Mouse (Mus musculus): ENCODE measurements around the gene Sorbs1. TPM values are rescaled to one million over a fixed set of nuclear protein-coding genes. Genes with fewer than 3 reads are reported as not detected.

Sorbs1 gene
- total RNA-seq, 2 experiments from 2014 or later: 523 to 539 TPM

DNA sequence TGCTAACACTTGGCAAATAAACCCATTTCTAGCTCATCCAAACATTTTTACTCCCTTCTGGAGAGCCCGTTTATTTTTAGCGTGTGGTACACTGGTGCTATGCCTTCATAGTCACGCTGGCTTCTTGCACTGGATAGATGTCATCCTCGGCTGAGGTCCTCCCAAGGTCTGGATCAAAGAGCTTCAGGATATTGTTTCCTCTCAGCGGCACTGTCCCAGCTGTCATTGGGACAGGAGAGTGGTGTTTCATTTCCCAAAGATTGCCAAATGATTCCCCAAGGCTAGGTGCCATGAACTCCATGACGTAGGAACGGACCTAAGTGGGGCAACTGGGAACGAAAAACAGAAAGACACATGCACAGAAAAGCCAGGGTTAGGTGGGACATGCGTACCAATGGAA lies 225.2 kb downstream of the Sorbs1 start:
- intact Hi-C loops (cut with DNase I): no loop called here

DNA sequence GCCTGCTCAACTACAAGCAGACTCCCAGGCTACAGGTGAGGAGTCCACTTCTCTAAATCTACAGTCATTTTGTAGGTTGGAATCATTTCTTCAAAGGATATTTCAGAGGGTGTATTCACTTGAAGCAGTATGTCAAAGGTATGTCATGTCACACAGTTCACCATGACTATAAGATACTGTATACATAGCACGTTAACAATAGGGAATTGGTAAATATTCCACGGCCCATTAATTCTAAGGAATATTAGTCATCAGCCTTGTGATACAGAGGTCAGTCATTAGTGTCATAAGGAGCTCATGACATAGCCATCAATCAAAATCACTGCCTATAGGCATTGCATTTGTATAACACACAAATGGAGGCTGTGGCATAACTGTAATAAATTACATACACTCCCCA lies 228.9 kb downstream of the Sorbs1 start:
- DNase-seq: no peak

More for the DNA sequence above, 225.2 kb downstream of the Sorbs1 start:
- DNase-seq: no peak

DNA sequence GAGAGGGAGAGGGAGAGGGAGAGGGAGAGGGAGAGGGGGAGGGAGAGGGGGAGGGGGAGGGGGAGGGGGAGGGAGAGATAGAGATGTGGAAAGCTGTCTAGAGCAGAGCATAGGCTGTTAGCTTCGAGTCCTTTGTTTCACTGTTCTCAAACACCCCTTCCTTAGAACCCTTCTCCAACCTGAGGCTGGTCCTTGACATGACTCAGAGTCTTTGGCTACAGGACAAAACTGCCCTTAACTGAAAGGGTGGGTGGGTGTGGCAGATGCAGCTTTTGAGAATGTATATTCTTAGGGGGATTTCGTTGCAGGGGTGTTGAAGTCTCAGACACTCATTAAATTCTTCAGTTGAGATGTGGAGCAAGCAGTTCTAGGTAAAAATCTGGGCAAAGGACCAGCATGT lies 230.2 kb downstream of the Sorbs1 start:
- intact Hi-C loops (cut with DNase I): no loop called here

More for the DNA sequence above, 228.9 kb downstream of the Sorbs1 start:
- intact Hi-C loops (cut with DNase I): no loop called here

DNA sequence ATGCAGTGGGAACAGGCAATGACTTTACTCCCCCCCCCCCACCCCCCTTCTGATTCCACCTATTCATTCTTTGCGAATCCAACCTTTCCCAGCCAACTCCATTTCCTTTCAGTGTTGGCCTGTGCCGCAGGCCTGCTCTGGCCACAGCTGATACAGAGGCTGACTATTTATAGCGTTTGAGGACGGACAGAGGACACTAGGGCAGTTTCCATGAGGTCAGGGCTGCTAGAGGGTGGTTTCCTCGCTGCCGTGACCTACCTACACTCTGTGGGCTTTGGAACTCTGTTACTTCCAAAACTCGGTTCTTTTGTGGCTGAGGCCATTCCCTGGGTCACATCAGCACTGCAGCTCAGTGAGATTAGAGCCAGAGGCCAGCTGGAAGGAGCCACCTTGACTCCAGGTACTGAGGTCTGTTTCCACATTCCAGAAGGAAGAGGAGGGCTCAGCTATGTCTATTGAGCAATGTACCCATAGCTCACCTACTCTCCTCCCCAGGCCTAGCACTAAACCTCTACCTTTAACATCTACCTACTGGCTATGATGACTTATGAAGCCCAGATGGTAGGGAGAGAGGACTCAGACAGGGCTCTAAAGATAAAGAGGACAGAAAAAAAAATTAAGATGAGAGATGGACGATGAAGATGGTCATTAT lies 235.1 kb downstream of the Sorbs1 start:
- peak; percentile 45 for DNase-seq
- intact Hi-C loops (cut with DNase I): loop anchor here (5.0 kb wide), 1 partner anchor 36 kb away; no protein-coding TSS in a partner anchor

More for the DNA sequence above, 230.2 kb downstream of the Sorbs1 start:
- DNase-seq: no peak

DNA sequence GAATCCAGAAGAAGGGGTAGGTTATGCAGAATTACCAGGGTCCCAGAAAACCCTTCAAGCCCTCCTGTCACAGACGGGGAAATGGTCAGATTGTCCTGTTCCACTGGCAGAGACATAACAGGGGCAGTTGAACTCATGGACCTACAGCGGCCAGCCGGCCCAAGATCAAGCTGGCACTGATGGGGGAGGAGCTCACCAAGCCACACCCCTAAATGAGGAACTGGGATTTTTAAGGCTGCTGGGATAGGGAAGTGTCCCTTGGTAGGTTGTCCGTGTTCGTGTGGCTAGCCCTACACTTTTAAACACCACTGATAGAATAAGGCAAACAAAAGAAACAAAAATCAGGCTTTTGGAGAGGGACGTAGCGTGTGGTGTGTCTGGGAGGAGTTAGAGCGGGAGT lies 236.1 kb downstream of the Sorbs1 start:
- no peak for DNase-seq
- intact Hi-C loops (cut with DNase I): loop anchor here (5.0 kb wide), 1 partner anchor 35 kb away; no protein-coding TSS in a partner anchor

DNA sequence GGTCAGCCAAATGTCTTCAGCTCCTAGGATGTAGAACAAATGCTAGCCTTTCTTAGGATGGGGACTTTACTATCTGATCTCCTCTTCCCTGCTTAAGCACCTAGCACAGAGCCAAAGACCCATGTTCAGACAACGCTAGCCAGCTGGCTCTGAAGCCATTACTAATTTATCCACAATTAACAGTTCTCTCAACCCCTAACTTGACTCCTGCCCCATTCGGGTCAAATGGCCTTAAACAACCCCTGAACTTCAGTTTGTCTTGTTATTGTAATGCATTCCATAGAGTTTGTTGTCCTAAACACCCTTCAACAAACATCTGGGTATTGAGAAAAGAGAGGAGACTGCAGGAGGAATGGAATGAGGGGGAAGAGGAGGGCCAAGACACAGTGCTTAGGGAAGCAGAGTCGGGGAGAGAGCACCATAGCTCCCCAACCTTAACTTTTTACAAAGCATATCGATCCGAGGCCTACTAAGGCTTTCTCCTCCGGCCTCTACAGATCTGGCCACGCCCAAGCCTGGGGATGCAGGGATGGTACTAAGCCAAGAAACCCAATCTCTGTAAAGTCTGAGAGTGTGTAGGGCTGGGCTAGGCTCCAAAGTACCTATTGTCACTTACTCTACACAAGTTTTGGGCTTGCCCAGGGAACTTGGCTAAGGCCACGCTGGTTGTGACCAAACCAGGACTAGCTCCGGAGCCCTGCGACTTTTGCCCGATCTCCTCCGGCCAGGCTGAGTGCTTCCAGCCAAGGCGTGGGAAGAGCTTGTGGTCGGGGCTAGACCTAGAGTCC lies 238.0 kb downstream of the Sorbs1 start:
- DNase-seq: no peak
- intact Hi-C loops (cut with DNase I): loop anchor here (5.0 kb wide), 1 partner anchor 33 kb away; no protein-coding TSS in a partner anchor

DNA sequence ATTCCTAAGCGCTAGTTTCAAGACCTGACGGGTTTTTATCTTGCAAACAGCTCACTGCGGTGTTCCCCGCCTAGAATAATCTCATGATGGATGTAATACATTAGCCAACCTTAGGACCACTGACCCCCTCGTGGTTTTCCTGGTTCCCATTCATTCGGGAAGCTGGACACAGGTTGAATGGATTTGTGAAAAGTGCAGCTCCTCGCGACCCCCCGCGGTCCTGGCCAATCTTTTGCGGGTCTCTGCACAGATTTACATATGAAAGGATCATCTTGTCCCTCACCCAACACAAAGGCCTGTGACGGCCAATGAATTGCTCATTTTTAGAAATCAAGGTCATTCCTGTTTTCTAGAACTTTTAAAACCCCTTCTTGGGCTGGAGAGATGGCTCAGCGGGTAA lies 240.9 kb downstream of the Sorbs1 start:
- intact Hi-C loops (cut with DNase I): no loop called here
- DNase-seq: no peak

DNA sequence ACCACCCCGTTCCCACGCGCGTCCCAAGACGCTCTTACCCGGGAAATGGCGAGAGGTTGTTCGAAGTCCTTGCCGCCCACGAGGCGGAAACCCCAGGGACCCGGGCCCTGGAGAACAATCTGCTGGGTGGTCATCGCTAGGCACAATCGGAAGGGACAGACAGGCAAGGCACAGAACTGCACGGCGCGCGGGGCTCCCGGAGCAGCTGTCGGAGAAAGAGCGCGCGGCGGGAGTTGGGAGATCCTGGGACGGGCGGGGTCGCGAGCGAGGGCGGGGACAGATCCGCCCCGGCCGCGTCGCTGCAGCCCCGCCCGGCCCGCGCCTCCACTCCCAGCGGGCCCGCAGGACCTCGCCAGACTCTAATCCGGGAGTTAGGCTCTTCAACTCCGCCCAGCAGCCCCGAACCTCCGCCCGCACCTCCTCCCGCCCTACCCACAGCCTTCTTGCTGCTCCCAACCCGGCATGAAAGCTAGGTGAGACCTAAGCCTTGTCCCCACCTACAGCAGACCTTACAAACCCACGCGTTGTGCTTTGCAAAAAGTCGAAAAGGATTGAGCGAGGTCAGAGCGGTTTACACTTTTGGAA lies 242.2 kb downstream of the Sorbs1 start, which contains the start of gene Pdlim1:
Pdlim1 (minus strand) TSS at position 535 of the 585 bp plus-strand sequence.
- DNase-seq: peak; percentile 87 to 90
- intact Hi-C loops (cut with DNase I): no loop called here

DNA sequence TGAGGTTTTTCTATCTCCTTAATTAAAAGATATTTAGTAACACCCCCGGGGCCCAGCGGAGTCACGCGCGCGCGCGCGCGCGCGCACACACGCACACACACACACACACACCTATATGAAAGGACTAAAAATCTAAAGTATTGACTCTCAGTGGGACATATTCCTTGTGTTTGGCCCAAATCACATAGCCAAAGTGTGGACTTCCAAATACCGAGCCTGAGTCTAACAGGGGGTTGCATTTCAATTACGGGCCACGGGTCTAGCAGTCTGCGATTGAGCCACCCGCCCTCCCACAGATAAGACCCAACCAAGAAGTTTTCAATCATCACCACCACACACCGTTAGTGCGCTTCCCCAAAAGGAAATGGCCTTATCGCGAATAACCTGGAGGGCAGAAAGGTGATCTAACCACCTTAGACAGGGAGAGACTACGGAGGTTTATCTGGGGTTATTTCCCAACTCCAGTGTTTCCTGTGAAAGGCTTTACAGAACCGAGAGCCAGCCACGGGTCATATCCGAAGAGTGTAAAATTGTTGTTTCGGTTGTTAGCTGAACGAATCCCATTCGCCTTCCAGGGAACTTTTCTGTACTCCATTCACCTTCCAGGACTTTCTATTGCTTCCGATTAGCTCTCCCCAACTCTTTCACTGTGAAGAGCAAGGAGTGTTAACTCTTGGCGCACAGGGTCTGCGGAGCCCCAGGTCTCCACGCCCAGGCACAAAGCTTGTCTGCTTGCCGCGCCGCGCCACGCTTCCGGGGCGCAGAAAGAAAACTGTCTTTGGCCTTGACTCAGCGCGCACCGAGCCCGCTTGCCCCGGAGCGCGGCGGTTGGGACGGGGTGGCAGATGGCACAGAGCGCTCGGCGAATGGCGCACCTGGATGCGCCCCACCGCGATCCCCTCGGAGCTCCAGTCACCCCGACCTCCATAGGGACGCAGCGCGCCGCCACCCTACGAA lies 242.9 kb downstream of the Sorbs1 start:
- DNase-seq: peak; percentile 61

DNA sequence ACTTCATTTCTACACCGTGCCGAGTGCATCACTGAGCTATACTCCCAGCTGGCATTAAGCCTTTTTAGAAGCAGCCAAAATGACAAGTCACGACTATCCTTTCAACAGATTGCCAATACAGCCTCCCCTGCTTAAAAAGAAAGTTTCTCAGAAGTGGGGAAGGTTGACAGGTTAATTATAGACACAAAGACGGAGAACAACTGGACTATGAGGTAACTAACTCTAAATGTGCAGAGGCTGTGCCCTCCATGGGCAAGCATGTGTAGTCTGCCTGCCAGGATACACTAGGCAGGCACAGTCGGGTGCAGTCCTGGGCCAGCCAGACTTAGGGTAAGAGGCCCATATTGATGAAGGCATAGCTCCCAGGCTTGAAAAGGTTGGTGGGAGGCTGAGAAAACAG lies 244.1 kb downstream of the Sorbs1 start:
- intact Hi-C loops (cut with DNase I): no loop called here
- DNase-seq: peak in 1 of 2 experiments; percentile 26

More for the DNA sequence above, 242.9 kb downstream of the Sorbs1 start:
- intact Hi-C loops (cut with DNase I): no loop called here

DNA sequence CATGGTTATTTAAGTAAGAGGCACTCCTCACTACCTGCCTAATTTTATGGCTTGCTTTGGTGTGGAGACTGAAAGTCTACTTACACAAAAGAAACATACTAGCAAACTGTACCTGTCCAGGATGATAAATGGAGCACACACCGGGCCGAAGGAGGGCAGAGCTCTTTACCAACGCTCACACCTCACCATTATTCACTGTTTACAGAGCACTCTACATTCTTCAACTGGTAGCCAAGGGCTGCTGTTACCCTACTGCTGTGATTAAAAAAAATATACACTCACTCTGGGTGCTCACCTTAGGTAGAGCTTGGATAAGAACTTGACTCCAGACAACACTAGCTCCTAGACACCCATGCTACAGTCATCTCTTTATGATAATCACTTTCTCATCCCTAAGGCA lies 245.1 kb downstream of the Sorbs1 start:
- no peak for DNase-seq
- intact Hi-C loops (cut with DNase I): no loop called here

DNA sequence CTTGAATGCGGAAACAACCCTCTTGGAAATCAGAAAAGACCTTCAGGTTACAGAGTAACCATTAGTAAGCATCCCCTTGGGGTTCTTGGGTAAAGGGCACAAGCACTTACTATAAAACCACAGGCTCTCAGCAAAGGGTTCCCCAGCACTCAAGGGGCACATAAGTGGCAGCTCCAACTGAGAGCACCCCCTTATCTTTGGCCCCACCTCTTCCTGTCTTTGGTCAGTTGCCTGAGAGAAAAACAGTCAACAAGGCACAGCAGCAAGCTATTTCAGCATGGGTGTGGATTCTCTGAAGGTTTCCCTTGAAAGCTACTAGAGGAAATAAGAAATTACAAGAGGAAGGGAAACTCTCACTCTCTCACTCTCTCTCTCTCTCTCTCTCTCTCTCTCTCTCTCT lies 246.2 kb downstream of the Sorbs1 start:
- DNase-seq: no peak

DNA sequence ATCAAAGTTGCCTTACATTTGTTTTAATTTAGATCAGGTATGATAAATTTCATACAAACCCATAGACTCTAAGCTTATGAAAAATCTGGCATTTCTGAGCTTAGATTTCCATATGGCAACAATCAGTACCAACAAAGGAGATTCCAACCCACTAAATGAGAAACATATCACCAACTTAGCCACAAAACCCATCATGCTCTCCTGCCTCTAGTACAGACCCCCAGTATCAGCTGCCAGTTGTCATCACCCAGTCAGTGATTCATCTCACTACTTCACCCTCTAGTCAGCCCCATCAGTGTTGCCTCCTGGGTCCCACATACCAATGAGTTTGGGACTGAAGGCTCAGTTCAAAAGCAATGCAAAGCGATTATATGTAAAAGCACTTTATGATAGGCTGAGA lies 254.1 kb downstream of the Sorbs1 start:
- DNase-seq: no peak
- intact Hi-C loops (cut with DNase I): no loop called here

More for the DNA sequence above, 246.2 kb downstream of the Sorbs1 start:
- intact Hi-C loops (cut with DNase I): no loop called here

DNA sequence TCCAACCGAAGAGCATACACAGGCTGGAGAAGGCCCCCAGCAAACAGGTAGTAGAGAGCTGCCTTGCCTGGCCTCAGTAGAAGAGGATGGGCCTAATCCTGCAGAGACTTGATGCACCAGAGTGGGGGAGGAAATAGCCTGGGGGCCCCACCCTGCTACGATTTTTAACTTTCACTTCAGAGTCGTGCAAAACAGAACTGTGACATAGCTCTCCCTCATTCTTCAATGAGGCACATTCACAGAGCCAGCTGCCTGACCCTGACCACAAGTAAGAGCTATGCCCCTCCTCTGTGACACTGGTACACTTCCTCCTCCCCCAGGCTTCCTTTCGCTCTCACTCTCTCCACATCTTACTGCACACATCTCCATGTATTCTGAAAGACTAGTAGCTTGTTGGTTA lies 256.2 kb downstream of the Sorbs1 start:
- intact Hi-C loops (cut with DNase I): no loop called here
- DNase-seq: no peak

DNA sequence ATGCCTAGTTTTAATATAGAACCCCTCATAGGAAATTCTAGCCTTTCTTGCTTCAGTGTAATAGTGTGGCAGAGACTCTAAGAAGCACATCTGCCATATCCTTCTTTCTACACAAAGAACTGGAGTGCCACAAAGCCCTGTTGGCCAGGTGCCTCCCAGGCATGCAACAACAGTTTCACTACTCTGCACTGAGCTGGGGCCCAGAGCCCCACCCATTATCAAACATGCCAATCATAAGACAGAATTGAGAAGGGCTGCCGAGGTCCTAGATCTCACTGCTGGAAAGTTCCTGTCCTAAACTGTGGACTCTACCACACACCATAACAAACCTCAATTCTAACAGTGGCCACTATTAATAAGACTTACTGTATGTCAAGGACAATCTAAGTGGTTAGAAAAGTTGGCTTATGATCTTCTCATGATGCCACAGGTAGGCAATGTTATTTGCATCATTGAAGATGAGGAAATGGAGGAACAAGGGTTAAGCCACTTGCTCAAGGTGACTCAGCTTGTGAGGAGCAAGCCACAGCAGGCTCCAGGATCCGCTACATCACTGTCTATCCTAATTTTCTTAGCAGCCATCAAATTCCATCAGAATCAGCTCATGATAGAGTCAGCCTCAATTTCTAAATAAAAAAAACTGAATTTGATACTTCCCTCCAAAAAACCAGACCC lies 257.1 kb downstream of the Sorbs1 start:
- DNase-seq: no peak
- intact Hi-C loops (cut with DNase I): no loop called here

DNA sequence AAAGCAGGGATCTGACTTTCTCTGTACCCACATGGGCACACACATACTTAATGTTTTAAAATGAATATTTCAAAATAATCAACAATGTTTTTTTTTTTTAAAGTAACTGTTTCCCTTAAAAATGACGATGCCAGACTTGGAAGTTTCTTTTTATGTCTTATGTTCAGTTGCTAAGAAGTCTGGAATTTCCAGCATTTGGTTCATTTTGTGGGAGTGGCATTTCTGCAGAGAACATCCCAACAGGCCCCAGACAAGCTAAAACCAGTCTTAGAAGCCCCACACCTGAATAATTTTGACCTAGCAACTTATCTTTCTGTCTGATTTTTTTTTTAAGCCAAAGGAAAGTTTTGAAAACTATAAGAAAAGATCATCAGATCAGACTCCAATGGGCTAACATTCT lies 258.0 kb downstream of the Sorbs1 start:
- no peak for DNase-seq
- intact Hi-C loops (cut with DNase I): no loop called here

DNA sequence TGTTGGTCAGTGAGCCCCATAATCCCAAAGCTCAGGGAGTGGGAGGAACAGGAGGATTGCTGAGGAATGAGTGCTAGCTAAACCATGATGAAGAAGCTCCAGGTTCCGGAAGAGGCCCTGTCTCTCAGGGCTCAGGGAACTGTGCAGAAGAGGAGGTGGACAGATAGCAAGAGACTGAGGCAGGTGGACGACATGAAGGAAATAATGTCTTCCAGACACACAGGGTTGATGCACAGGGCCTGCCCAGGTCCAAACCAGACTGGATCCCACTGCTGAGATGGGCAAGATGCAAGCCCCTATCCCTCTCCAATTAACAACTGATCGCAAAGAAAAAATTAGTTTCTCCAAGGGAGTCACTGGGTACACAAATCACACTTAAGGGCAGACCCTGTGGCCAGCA lies 258.8 kb downstream of the Sorbs1 start:
- intact Hi-C loops (cut with DNase I): no loop called here

DNA sequence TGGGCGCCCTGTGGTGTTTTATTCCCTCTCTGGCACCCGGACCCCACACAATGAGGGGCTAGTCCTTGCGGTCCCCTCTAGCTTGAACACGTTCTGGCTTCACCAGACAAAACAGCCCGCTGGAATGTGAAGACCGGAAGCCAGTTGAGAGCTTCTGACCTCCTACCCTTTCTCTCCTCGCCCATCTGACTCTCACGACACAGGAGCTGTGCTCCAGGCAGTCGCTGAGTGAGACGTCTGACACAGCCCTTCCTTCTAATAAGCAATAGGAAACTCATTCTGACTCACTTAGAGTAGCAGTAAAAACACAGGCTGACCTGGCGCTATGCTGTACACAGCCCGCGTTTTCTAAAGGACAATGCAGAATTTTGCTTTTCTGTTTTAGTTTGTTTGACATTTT lies 259.8 kb downstream of the Sorbs1 start:
- intact Hi-C loops (cut with DNase I): no loop called here
- DNase-seq: no peak

More for the DNA sequence above, 258.8 kb downstream of the Sorbs1 start:
- DNase-seq: no peak

DNA sequence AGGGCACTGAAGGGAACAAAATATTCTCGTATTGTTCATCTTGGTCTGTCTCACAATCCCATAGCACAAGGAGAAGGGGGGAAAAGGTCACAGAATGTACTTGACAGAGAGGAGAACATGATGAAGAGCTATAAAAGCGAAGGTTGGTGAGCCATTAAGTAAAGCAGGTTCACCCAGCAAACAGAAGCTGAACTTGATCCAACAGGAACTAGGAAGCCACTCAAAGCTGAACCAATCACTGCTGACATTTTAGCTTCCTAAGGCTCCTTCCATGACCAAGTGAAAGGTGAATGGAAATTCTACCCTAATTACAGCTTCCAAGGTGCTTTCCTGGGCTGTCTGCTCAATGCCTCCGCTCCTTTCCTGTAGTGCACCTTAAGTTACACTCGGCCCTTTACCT lies 262.5 kb downstream of the Sorbs1 start:
- DNase-seq: no peak
- intact Hi-C loops (cut with DNase I): no loop called here

DNA sequence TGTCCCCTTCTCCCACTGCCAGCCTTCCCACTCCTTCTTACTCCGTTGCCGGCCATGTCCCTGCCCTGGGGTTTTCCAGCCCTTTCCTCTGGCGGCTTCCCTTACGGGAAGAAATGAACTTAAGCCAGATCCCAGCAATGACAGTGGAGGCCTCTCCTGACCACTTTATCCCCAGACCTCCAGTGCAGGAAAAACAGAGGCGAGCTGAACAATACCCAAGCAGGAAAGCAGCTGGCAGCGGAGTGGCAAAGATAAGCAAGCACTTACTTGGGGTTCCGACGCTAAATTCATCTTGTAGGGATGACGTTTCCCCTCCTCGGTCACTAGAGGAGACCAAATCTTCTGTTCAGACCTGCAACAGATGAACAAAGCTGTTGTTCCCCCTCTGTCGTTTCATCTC lies 264.2 kb downstream of the Sorbs1 start:
- intact Hi-C loops (cut with DNase I): no loop called here

More for the DNA sequence above, 264.2 kb downstream of the Sorbs1 start:
- peak in 1 of 2 experiments; percentile 25 for DNase-seq

Data from heart, postnatal 14 days (tissue).